Mouse (Mus musculus) CH12.LX (cell line): ENCODE data around the gene Mgat3. TPM values are rescaled to one million over a fixed set of nuclear protein-coding genes. Genes with fewer than 3 reads are reported as not detected.
A peak's percentile ranks its signal among the peaks of the same experiment; 100 is the strongest.

Experiments
- DNase-seq: peaks from one replicate; pipeline ENCODE4 v3.0.0-alpha.2; 2013; ENCODE audit errors: extremely low read depth
- H3K27ac ChIP-seq: 2 replicates; pipeline ENCODE4 v1.5.1; 2012; ENCODE audit warnings: low read depth, mild to moderate bottlenecking, control low read depth, moderate library complexity; ENCODE audit not compliant: insufficient read depth
- H3K27me3 ChIP-seq: replicated peaks from 2 replicates; pipeline ENCODE3; 2012; ENCODE audit warnings: inconsistent platforms
- H3K36me3 ChIP-seq, 2 experiments: replicated peaks in 1 of 2; 2 replicates each; pipeline versions ENCODE3 to v1.6.1; 2012; ENCODE audit warnings: inconsistent platforms in 1 of 2, low read length in 1 of 2, mild to moderate bottlenecking in 1 of 2, mixed read lengths in 1 of 2, moderate library complexity in 1 of 2; ENCODE audit not compliant: control insufficient read depth in 1 of 2, insufficient read depth in 1 of 2
- H3K4me1 ChIP-seq, 2 experiments: 2 replicates each; pipeline ENCODE4 v1.6.1; 2012; ENCODE audit warnings: inconsistent platforms in 1 of 2, moderate library complexity in 1 of 2; ENCODE audit not compliant: insufficient read depth in 2 of 2, control insufficient read depth in 1 of 2
- H3K4me2 ChIP-seq: 2 replicates; pipeline ENCODE4 v1.6.1; 2012; ENCODE audit warnings: low read depth, mild to moderate bottlenecking, control low read depth; ENCODE audit not compliant: poor library complexity, insufficient read depth, severe bottlenecking
- H3K4me3 ChIP-seq, 3 experiments: fragments of 150-350 bp in 1 of 3; sonication (generic) in 1 of 3; replicated peaks in 1 of 3; 2 replicates each; pipeline versions ENCODE3 to v1.5.1; 2011 to 2012; ENCODE audit warnings: low read depth in 2 of 3, low read length in 2 of 3, mild to moderate bottlenecking in 2 of 3, moderate library complexity in 2 of 3, control low read depth in 1 of 3, improper control_type of control experiment in 1 of 3, inconsistent platforms in 1 of 3, mixed read lengths in 1 of 3; ENCODE audit not compliant: poor library complexity in 1 of 3
- H3K79me2 ChIP-seq: replicated peaks from 2 replicates; pipeline ENCODE4 v1.6.1; 2012; ENCODE audit warnings: mild to moderate bottlenecking, moderate library complexity; ENCODE audit not compliant: control insufficient read depth, poor library complexity, insufficient read depth, severe bottlenecking; ENCODE audit errors: extremely low read depth
- H3K9ac ChIP-seq: 2 replicates; pipeline ENCODE4 v1.6.1; 2012; ENCODE audit warnings: low read depth, mild to moderate bottlenecking, control low read depth, moderate library complexity; ENCODE audit not compliant: insufficient read depth
- H3K9me3 ChIP-seq: replicated peaks from 2 replicates; pipeline ENCODE3; 2012; ENCODE audit warnings: low read length, inconsistent platforms, mixed read lengths
- BHLHE40 ChIP-seq: IDR thresholded peaks from 2 replicates; pipeline ENCODE4 v1.6.1; 2011; ENCODE audit warnings: mild to moderate bottlenecking, low read depth, low read length, improper control_type of control experiment
- CHD1 ChIP-seq: IDR thresholded peaks from 2 replicates; pipeline ENCODE4 v1.6.1; 2012; ENCODE audit warnings: low read depth, low read length, improper control_type of control experiment, inconsistent platforms
- CHD2 ChIP-seq: IDR thresholded peaks from 2 replicates; pipeline ENCODE4 v1.6.1; 2011; ENCODE audit warnings: low read length, improper control_type of control experiment
- CTCF ChIP-seq, 2 experiments: IDR thresholded peaks in 1 of 2; conservative IDR thresholded peaks in 1 of 2; 2 replicates each; pipeline ENCODE4 v1.5.1; 2011 to 2012; ENCODE audit warnings: low read depth in 2 of 2, low read length in 2 of 2, improper control_type of control experiment in 1 of 2, inconsistent platforms in 1 of 2, mild to moderate bottlenecking in 1 of 2, moderate library complexity in 1 of 2
- E2F4 ChIP-seq: IDR thresholded peaks from 2 replicates; pipeline ENCODE4 v1.6.1; 2011; ENCODE audit warnings: low read depth, low read length, improper control_type of control experiment; ENCODE audit not compliant: insufficient replicate concordance
- EP300 ChIP-seq: IDR thresholded peaks from 2 replicates; pipeline ENCODE4 v1.6.1; 2011; ENCODE audit warnings: low read length, improper control_type of control experiment
- ETS1 ChIP-seq: conservative IDR thresholded peaks from 2 replicates; pipeline ENCODE4 v1.6.1; 2012; ENCODE audit warnings: low read depth, mild to moderate bottlenecking, inconsistent platforms, low read length, improper control_type of control experiment, moderate library complexity
- HCFC1 ChIP-seq: IDR thresholded peaks from 2 replicates; pipeline ENCODE4 v1.6.1; 2012; ENCODE audit warnings: low read depth, mild to moderate bottlenecking, inconsistent platforms, low read length, improper control_type of control experiment
- IRF4 ChIP-seq: IDR thresholded peaks from 2 replicates; pipeline ENCODE4 v1.6.1; 2014; ENCODE audit warnings: low read depth, mild to moderate bottlenecking, inconsistent platforms, low read length, improper control_type of control experiment
- JUN ChIP-seq: IDR thresholded peaks from 2 replicates; pipeline ENCODE4 v1.6.1; 2011; ENCODE audit warnings: low read depth, mild to moderate bottlenecking, low read length, improper control_type of control experiment, moderate library complexity; ENCODE audit not compliant: insufficient read depth
- JUND ChIP-seq: conservative IDR thresholded peaks from 2 replicates; pipeline ENCODE4 v1.6.1; 2011; ENCODE audit warnings: low read depth, low read length, improper control_type of control experiment
- KAT2A ChIP-seq: IDR thresholded peaks from 2 replicates; pipeline ENCODE4 v1.6.1; 2012; ENCODE audit warnings: low read length, improper control_type of control experiment, inconsistent platforms; ENCODE audit not compliant: insufficient replicate concordance
- MEF2A ChIP-seq: IDR thresholded peaks from 2 replicates; pipeline ENCODE4 v1.6.1; 2014; ENCODE audit warnings: low read depth, mild to moderate bottlenecking, inconsistent platforms, low read length, improper control_type of control experiment, borderline replicate concordance
- MXI1 ChIP-seq: IDR thresholded peaks from 2 replicates; pipeline ENCODE4 v1.6.1; 2011; ENCODE audit warnings: mild to moderate bottlenecking, low read depth, low read length, improper control_type of control experiment
- MYC ChIP-seq: IDR thresholded peaks from 2 replicates; pipeline ENCODE4 v1.6.1; 2011; ENCODE audit warnings: low read depth, mild to moderate bottlenecking, improper control_type of control experiment, low read length
- NRF1 ChIP-seq: IDR thresholded peaks from 2 replicates; pipeline ENCODE4 v1.6.1; 2014; ENCODE audit warnings: low read depth, mild to moderate bottlenecking, inconsistent platforms, low read length, improper control_type of control experiment, moderate library complexity
- POLR2A ChIP-seq: IDR thresholded peaks from 2 replicates; pipeline ENCODE4 v1.6.1; 2011; ENCODE audit warnings: low read depth, mild to moderate bottlenecking, improper control_type of control experiment, low read length
- POLR2AphosphoS2 ChIP-seq: IDR thresholded peaks from 2 replicates; pipeline ENCODE4 v1.6.1; 2011; ENCODE audit warnings: low read depth, low read length, improper control_type of control experiment
- RCOR1 ChIP-seq: conservative IDR thresholded peaks from 2 replicates; pipeline ENCODE4 v1.6.1; 2012; ENCODE audit warnings: low read depth, mild to moderate bottlenecking, inconsistent platforms, low read length, improper control_type of control experiment
- SIN3A ChIP-seq: IDR thresholded peaks from 2 replicates; pipeline ENCODE4 v1.6.1; 2012; ENCODE audit warnings: low read length, improper control_type of control experiment, inconsistent platforms
- TBP ChIP-seq: conservative IDR thresholded peaks from 2 replicates; pipeline ENCODE4 v1.6.1; 2011; ENCODE audit warnings: low read depth, low read length, improper control_type of control experiment
- UBTF ChIP-seq: IDR thresholded peaks from 2 replicates; pipeline ENCODE4 v1.6.1; 2012; ENCODE audit warnings: low read depth, mild to moderate bottlenecking, inconsistent platforms, low read length, improper control_type of control experiment, moderate library complexity
- USF1 ChIP-seq: IDR thresholded peaks from 2 replicates; pipeline ENCODE4 v1.6.1; 2014; ENCODE audit warnings: low read depth, mild to moderate bottlenecking, inconsistent platforms, low read length, improper control_type of control experiment
- USF2 ChIP-seq: conservative IDR thresholded peaks from 2 replicates; pipeline ENCODE4 v1.6.1; 2011; ENCODE audit warnings: low read depth, low read length, improper control_type of control experiment
- ZKSCAN1 ChIP-seq: IDR thresholded peaks from 2 replicates; pipeline ENCODE4 v1.6.1; 2012; ENCODE audit warnings: low read depth, inconsistent platforms, low read length, improper control_type of control experiment, borderline replicate concordance
- ZMIZ1 ChIP-seq: IDR thresholded peaks from 2 replicates; pipeline ENCODE4 v1.6.1; 2012; ENCODE audit warnings: low read depth, mild to moderate bottlenecking, inconsistent platforms, low read length, improper control_type of control experiment
- ZNF384 ChIP-seq: IDR thresholded peaks from 2 replicates; pipeline ENCODE4 v1.6.1; 2012; ENCODE audit warnings: low read depth, low read length, improper control_type of control experiment, inconsistent platforms
- dilution Hi-C: fragments of 300-500 bp; cut with MboI; formaldehyde crosslinking; loops from 2 replicates; pipeline ENCODE4 v1.14.3; 2020; ENCODE audit warnings: low sequenced_read_pairs; ENCODE audit not compliant: extremely low pct_unique_long_range_greater_than_20kb, extremely low pct_ligation_motif_present
- in situ Hi-C: fragments of 300-500 bp; cut with MboI; formaldehyde crosslinking; loops from 3 replicates; pipeline ENCODE4 v1.14.3; 2019; ENCODE audit warnings: low sequenced_read_pairs, low pct_ligation_motif_present, low pct_unique_long_range_greater_than_20kb, mixed read lengths
- polyA plus RNA-seq: library from polyadenylated mRNA; unstranded; fragments of >175 nt; gene quantifications from 2 replicates; pipeline ENCODE4 v1.2.1, GENCODE M21; 2012; ENCODE audit warnings: low read depth; ENCODE audit not compliant: insufficient read length
- total RNA-seq, 2 experiments: library from RNA; depleted of rRNA; stranded (reverse); fragments of 300-350 nt in 1 of 2; fragments of >200 nt in 1 of 2; gene quantifications; 2 replicates each; pipeline ENCODE4 v1.2.3; 2012 to 2014

The Mgat3 gene
- total and polyA plus RNA-seq, 3 experiments = 0.09 to 0.36 (median 0.21) TPM

DNA sequence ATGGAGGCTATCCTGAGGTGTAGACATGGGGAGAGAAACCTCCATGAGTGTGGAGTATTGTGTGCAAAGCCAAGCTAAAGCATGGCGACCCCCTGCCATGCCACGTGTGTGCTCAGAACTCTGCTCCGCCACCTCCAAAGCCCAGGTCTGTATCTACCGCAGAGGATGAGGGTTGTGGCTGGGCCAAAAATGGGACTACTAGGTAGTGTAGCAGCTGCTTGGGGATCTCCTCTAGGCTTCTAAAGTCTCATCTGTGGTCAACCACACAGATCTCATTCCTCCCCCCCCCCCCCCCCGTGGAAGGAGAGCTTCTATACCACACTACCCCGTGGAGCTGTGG is 18.7 kb downstream of the Mgat3 start (continued):
- TF ChIP-seq RCOR1 (no peak), BHLHE40 (0 out of 2 replicates have a peak, but pooled peaks have one; percentile 29), POLR2AphosphoS2 (no peak), USF1 (no peak), E2F4 (no peak), ETS1 (peak; percentile 51; the same call in 1 of the 2 replicates), ZKSCAN1 (no peak), EP300 (0 out of 2 replicates have a peak, but pooled peaks have one; percentile 39), MYC (0 out of 2 replicates have a peak, but pooled peaks have one; percentile 70), JUND (no peak), MXI1 (0 out of 2 replicates have a peak, but pooled peaks have one; percentile 34), HCFC1 (no peak), POLR2A (no peak), UBTF (no peak), USF2 (no peak)

DNA sequence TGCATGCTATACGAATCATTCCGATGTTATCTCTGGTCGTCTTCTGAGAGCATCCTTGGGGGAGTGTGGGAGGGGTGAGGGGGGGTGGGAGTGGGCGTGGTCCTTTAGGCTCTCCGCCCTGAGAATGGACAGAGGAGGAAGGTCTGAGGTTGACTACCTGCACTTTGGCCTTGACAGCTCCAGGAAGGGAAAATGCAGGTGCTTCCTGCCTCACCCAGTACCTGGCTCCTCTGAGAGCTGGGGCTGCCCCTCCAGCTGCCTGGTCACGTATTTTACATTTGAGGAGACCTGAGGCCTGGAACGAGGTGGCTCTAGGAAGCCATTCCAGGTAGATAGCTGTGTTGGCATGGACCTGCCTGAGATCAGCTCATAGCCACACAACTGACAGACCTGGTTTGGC is 19.3 kb downstream of the Mgat3 start:
- Histone ChIP-seq H3K9me3 (peaks cover 3% of the 10 kb centered on the region), H3K4me2 (no peak overlapping the region), H3K9ac (no peak overlapping the region), H3K36me3 (no peaks in the 10 kb centered on the region), H3K27me3 (peaks cover 25% of the 10 kb centered on the region), H3K79me2 (no peaks in the 10 kb centered on the region), H3K27ac (no peak overlapping the region), H3K4me3 (no peak overlapping the region), H3K4me1 (peaks cover 13 to 38% of the 10 kb centered on the region in 2 experiments)
- TF ChIP-seq ETS1 (no peak), EP300 (no peak), JUN (no peak), ZNF384 (no peak), CHD1 (no peak), CHD2 (no peak), NRF1 (no peak), SIN3A (no peak), IRF4 (no peak), ZKSCAN1 (no peak), CTCF (conservative IDR thresholded peaks at IDR 0.05 in 1 of 2, IDR thresholded peaks at IDR 0.05 in 1 of 2; ENCODE audit: low read depth in 2 of 2, low read length in 2 of 2) (no peak), ZMIZ1 (no peak), TBP (no peak), MEF2A (no peak), MYC (no peak), USF1 (no peak), JUND (no peak), KAT2A (no peak)
- dilution Hi-C loops = no loop called here
- DNase-seq = peak; percentile 31
- in situ Hi-C loops = no loop called here
